Mouse (Mus musculus) ovary, postnatal 14 days (tissue): ENCODE measurements around the gene Chd9.
A peak's percentile ranks its signal among the peaks of the same experiment; 100 is the strongest.
"Not testable (repeated sequence)": the region's sequence is repeated elsewhere in the genome, so short reads cannot be mapped to it uniquely, and the experiment has no call there.

ENCODE experiments used
- DNase-seq: peaks from one replicate; pipeline ENCODE4 v3.0.0; 2022; ENCODE audit warnings: low spot score

The Chd9 gene

DNA sequence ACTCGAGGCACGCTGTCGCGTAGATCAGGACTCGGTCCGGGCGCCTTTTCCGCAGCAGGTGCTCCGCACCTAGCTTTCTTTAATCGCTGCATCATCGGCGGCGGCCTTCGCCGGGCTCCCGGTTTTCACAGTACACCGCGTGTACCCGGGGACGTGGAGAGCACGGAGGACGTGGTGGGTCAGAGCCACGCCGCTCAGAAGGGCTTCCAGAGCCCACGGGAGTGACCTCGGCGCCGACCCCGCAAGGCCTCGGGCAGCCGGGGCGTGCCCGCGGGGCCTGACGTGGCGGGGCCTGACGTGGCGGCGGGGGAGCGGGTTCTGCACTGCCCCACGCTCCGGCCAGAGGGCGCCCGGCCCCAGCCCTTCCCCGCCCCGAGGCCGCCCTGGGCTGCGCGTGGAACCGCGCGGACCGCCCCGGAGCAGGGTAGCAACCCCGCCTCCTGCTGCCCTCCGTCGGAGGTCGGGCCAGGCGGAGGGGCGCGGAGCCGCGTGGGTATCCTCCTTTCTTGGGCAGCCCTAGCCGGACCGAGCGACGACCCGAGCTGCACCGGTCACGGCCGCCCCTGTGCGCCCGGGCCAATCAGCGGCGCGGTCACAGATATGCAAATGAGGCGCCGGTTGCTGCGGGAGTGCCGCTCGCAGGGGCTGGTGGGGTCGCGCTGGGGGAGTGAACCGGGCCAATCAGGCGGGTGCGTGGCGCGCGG, 79.8 kb downstream of the Chd9 start:
- DNase-seq: peak; percentile 95

DNA sequence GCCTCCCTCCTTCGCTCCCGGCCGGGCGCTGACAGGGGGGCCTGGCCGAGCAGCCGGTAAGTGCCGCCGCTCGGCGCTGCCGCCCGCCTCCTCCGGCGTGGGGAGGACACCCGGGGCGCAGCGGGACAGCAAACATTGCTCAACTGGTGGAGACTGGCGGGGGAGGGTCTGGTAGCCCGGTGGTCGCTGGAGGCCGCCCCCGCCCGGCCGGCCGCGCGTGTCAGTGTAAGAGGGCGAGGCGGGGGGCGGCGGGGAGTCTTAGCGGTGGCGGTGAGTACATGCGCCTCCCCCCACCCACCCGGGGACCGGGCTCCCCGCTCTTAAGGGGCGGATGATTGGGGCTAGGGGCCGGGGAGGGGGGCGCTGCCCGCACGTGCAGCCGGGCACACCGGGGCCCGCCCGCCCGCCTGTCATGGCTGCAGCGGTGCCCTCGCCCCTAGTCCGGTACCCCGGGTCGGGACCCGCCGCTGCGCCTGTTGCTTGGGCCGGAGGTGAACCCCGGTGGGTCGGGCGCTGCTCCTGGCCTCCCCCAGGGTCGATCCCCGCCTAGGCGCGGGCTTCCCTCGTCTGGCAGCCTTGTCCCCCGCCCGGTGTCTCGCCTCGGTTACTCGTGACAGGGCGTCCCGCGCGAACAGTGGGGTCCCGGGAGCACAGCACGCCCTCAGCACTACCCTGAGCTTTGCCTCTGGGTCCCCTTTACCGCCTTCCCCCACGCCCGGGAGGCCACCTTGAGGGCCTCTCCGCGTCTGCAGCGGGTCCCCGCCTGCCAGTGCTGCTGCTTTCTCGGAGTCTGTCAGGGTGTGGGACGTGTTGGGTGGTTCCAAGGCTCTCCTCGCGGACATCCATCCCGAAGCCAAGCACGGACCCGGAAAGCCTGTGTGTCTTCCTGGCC, 80.7 kb downstream of the Chd9 start:
- DNase-seq: peak; percentile 30

DNA sequence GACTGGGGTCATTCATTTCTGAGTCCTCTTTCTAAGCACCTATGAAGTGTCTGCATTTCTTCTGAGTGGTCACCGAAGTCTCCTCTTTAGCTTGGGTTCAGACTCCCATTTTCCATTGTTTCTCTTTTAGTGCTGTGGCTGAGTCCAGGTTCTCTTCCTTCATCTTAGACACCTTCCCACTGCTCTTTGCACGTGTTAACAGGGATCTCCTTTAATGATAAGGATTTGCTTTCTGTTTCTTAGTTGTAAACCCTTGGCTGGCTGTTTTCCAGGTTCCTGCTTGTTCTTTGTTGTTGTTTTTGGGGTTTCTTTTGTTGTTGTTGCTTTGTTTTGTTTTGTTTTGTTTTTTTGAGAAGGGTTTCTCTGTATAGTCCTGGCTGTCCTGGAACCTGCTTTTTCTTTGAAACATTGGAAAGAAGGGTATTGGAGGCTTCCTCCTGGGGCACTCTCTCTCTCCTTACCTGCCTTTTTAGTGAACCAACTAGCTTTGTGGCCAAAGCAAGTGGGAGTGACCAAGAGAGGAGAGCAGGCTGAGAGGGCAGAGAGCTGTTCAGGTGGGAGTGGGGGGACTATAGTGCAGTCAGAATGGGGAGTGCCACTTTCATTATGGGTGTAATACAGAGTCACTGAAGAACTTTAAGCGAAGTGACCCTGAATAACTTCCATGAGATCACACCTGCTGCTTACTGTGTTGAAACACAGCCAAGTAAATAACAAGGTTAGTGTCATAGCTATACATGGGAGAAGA, 95.2 kb downstream of the Chd9 start:
- no peak for DNase-seq

DNA sequence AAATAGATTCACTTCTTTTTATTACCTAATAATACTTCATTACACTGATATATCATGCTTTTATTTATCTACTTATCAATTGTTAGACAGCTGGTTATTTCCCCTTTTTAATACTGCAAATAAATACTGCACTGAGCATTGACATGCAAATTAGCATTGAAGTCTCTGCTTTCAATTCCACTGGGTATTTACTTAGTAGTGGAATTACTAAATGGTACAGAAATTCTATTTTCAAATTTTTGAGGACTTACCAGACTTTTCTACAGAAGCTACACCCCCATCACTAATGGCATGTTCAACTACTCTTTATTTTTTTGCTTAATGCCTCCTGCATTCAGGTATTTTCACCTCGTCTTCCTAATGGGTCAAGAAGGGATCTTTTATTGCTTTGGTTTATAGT, 100.3 kb downstream of the Chd9 start:
- DNase-seq: no peak

DNA sequence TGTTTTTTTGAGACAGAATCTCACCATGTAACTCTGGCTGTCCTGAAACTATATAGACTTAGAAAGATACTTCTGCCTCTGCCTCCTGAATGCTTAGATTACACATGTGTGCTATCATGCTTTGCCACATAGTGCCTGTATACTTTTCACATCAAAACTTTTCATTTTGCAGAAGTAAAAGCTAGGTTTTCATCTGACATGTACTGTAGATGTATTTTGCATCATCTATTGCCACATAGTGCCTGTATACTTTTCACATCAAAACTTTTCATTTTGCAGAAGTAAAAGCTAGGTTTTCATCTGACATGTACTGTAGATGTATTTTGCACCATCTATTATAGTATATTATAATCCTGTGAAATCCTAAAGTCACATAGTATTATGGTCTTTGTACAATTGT, 102.0 kb downstream of the Chd9 start:
- not testable (repeated sequence) for DNase-seq

DNA sequence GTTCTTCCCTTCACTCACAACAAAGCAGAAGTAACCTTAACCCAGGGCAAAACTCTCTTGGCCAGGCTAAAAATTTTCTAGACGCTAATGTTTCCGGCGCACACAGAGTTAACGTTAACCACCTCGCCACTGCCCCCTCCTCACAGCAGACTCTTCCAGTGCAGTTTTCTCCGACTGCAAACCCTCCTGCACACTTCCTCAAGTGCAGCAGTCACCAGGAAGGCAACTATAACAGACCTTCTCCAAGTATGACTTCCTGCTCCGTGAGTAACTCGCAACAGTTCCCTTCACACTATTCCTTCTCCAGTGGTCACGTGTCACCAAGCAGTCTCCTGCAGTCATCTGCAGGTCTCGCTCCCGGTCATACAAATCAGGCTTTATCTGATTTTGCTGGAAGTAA, 104.8 kb downstream of the Chd9 start:
- no peak for DNase-seq

DNA sequence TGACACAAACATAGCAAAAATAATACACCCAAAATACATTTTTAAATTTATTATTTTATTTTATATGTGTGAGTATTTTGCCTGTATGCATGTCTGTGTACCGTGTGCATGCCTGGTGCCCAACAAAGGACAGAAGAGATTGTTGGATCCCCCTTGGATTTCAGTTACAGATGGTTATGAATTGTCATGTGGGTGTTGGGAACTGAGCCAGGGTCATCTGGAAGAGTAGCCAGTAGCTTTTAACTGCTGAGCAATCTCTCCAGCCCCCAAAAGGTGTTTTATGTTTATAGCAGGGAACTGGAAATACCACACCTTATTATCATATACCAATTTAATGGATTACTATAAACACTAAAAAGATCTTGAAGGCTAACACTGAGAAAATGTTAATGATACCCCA, 106.6 kb downstream of the Chd9 start:
- DNase-seq: no peak

DNA sequence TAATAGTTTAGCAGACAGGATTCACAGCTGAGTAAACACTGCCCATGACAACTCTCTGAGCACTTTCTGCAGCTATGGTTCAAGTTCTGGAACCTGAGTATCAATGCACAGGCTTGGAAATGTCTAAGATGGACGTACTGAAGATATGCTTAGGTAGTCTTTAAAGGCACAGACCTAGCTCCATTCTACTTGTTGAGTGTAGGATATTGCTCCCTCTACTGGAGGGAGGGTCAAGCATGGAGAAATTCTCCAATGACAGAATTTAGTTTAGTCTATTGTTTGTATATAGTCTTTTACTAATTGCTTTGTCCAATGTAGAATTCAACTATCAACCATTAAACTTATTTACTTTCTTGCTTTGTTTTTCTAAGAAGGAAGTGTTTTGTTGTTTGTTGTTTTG, 108.7 kb downstream of the Chd9 start:
- no peak for DNase-seq

DNA sequence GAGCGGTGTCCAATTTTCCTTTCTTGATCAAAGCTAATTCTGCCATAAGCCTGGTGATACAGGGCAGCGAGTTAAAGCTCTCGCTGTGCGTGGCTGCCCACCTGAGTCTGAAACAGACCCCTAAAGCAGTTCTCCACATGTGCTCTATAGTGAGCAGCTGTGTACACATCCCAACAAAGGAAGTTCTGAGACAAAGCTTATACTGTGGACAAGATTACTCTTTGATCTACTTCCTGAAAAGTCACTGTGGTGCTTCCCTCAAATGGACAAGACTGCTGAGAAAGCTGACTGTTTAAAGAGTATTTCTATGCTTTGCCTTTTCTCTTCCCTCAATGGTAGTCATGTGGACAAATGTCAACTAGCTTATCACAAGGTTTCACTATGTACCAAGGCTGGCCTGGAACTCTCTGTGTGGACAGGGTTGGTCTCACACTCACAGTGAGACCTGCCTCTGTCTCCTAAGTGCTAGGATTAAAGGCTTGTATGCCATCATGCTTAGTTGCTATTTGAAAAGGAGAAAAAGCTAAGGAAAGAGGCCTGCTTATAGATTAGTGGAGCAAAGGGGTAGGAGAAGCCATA, 110.3 kb downstream of the Chd9 start:
- no peak for DNase-seq

DNA sequence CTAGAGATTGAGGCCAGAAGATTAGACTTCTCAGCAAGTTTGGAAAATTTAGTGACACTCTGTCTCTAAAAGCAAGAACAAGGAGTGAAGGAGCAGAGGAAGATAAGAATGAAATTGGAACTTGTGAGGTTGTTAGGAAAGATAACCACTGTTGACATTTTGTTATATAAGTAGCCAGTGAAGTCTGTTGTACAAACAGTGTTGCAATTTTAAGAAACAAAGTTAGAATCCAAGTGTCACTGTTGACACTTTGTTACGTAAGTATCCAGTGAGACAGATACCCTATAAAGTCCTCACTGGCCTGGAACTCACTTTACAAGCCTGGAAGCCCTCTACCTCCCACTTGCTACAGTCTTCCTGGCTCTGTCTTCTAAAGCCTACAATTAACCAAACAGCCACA, 111.7 kb downstream of the Chd9 start:
- DNase-seq: no peak

DNA sequence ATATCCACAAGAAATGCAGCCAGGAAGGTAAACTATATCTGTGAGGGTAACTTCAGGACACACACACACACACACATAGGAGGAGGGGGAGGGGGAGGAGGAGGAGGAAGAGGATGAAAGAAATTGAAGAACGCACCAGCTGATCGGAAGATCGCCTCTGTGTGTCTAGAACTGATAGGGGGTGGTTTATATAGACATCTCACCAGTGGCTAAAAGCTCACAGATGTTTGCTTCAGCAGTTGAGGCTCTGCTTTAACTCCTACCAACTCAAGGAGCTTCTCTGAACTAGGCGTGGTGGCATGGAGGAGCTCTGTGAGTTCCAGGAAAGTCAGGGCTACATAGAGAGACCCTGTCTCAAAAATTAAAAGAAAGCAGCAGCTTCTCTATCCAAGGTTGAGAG, 115.6 kb downstream of the Chd9 start:
- DNase-seq: no peak

DNA sequence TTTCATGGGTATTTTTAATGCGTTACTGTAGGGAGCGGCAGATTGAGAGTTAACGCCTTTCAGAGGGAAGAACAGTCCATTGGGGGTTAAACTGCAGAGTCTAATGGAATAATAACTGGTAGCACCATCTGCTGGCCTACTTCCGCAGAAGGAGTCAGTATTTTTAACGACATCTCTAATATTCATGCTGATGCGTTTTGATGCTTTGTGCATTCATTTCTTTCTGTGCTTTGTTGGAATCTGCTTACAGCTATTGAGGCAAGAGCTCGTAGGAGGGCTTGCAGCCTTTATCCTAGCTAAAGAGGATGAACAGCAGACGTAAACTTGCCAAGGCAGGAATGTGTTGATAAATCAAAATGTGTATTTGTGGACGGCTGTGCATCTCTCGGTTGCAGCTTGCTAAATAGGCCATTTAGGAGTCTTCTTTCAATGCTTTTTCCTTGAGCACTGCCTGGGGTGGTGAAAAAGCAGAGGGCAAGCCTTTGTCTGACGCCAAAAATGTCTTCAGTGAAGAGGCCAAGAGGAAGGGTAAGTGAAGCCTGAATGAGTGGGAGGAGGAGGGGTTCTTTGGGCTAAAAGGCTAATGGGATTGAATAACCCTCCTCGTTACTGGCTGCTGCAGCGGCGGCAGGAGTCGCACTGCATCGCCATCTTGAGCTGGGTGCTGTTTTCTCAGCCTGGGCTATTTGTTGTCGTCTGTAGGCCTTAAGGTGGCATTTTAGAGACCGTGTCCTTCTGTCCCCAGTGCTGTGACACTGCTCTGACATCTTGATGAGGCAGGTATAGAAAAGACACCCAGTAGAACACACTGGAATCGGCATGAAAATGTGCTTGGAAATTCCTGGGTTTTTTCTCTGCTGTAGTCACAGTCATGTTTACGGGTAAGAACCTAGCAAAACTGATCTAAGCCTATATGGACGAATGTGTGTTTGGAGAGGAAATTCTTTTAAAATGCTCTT, 126.9 kb downstream of the Chd9 start:
- DNase-seq: peak; percentile 52

DNA sequence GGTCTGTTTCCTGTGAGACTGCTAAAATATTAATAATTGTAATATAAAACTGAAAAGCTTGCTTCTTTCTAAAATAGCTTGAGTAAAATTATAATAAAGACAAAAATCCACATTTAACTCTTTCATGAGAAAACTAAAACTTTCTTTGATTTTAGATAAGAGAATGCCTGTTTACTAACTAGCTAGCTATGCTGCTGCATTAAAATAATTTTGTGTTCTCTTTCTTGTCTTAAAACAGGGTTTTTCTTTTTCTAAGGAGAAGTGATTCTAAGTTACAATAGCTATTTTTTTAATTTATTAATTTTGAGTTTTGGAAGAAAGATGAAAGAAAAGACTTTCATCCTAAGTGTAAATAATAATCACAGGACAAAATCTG, 127.6 kb downstream of the Chd9 start:
- DNase-seq: no peak

DNA sequence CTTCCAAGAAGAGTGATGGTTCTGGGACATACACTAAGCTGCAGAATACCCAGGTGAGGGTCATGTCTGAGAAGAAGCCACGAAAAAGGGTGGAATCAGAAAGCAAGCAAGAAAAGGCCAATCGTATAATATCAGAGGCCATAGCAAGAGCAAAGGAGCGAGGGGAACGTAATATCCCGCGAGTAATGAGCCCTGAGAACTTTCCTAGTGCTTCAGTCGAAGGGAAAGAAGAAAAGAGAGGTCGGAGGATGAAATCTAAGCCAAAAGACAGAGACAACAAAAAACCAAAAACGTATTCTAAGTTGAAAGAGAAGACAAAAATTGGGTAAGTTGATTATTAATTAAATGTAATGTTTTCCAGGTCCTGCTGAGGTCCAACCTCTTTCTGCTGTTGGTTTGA, 128.2 kb downstream of the Chd9 start:
- DNase-seq: no peak

DNA sequence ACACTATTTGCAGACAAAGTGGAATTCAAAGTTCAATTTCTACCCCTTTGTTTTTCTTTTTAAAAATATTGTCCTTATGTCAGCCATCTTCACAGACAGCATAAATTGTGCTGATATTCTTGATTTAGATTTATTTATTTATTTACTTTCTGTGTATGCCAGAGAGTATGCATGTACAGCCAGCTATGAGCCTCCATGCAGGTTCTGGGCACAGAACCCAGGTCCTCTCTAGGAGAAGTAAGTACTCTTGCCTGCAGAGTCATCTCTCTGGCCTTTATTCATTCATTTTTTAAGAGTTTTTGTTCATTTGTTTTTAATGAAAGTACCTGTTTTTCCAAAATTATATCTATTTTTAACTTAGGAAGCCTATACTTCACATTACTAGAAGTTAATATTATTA, 129.6 kb downstream of the Chd9 start:
- DNase-seq: no peak

DNA sequence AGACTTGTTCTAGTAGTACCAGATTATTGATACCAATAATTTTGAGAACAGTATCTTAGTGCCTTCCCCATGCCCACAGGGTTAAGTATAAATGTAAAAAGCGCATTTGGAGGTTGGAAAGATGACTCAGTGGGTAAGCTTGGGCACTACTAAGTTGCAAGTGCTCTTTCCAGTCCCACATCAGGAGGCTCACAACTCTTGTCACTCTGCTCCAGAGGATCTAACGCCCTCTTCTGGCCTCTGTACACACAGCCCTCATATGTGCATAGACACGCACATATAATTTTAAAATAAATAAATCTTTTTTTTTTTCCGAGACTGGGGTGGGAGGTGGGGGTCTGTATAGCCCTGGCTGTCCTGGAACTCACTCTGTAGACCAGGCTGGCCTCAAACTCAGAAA, 131.6 kb downstream of the Chd9 start:
- no peak for DNase-seq

DNA sequence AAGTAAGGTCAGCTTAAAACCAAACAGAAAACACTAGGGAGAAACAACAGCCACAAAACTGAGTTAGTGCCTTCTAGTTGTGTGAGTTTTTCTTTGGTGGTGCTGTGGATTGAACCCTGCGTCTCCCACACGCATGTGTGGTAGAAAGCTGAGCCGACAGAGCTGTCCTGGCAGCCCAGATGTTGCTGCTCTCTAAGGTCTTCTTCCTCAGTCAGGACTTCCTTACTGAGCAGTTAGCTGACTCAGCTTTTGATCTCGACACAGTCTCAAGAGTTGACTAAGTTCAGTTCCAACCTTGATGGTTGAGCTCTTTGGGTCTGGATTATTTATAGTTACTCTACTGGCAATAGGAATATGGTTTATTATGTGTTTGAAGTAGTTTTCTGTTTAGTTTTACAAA, 133.5 kb downstream of the Chd9 start:
- DNase-seq: no peak

DNA sequence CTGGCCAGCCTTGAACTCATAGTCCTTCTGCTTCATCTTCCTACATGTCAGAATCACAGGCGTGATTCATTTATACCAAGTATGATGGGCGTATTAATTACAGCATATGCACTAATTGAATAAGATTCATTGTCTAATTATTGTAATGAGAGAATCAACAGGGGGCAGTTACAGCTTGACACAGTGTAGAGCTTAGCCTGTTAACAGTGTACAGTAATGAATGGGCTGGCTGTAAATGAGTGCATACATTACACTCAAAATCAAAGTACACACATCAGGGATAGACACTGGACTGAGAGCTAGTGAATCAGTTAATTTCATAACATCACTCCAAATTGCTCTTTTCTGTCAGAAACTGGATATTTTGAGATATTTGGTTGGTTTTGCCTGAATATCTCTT, 135.9 kb downstream of the Chd9 start:
- DNase-seq: no peak

DNA sequence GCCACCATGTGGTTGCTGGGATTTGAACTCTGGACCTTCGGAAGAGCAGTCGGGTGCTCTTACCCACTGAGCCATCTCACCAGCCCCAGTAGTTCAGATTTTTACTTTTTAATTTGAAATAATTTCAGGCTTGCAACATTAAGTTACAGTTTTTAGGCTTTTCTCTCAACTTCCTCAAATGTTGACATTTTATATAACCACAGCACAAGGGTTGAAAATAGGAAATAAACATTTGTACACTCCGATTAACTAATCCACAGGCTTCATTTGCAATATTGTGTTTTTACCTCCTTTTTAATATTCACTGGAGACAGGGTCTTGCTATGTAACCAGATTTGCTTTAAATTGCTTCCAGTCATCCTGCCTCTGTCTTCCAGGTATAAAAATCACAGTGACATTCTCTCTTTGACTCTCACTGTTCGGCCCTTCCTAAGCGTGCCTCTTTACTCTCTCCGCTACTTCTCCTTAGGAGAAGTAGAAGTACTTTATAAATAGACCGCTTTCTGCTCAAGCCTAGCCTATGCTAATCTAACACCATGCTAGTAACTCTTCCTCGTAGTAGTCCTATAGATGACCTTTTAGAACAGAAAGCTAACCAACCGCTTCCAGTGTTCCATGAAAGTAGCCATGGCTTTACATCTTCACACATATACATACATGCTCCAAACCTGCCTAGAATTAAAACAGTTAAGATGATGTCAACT, 137.5 kb downstream of the Chd9 start:
- no peak for DNase-seq

DNA sequence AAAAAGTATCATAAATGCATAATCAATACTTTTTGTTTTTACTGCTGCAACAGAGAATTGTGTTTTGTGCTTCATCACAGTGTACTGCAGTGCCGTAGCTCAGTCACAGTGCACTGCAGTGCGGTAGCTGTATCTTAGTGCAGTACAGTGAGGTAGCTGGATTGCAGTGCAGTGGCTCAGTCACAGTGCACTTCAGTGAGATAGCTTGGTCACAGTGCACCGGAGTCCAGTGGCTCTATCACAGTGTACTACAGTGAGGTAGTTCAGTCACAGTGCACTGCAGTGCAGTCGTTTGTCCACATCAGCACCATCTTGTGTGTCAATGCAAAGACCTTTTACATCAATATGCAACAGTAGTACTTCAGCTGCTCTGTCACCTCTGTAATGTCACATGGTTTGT, 140.2 kb downstream of the Chd9 start:
- DNase-seq: no peak

DNA sequence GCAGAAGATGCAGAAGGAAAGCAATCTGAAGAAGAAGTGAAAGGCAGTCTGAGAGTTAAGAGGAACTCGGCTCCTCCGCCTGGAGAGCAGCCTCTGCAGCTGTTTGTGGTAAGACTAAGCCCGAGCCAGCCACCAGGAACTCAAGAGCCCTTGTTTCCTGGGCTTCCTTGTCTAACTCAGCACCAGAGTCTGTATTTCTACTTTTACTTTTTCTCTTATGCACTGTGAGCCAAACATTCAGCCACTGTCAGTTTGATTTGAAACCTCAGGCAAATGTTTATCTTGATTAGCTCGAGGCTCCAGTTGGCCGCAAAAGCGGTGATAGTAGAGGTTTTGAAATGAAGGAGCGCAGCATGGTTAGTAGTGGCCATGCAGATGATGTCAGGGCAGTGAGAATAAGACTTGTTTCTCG, 148.8 kb downstream of the Chd9 start:
- no peak for DNase-seq
